Mouse (Mus musculus) gastrocnemius, postnatal 36 days (tissue): ENCODE measurements around the gene Snrnp70. TPM values are rescaled to one million over a fixed set of nuclear protein-coding genes. Genes with fewer than 3 reads are reported as not detected.
A peak's percentile ranks its signal among the peaks of the same experiment; 100 is the strongest.
"Not testable (repeated sequence)": the region's sequence is repeated elsewhere in the genome, so short reads cannot be mapped to it uniquely, and the experiment has no call there.

ENCODE experiments used
- DNase-seq, 2 experiments: peaks; one replicate each; pipeline ENCODE4 v3.0.0; 2022
- intact Hi-C: fragments of 180-260 bp; cut with DNase I; formaldehyde crosslinking; loops from one replicate; pipeline ENCODE4 v1.15.1; 2025
- total RNA-seq, 2 experiments: library from RNA; stranded (reverse); gene quantifications; 2 replicates each; pipeline ENCODE4 v1.2.3; 2021

The Snrnp70 gene
- total RNA-seq, 2 experiments from 2014 or later: 70.2 to 84.1 TPM

GRCm38 (mm10) chr7:45413113-45413863, 17.7 kb upstream of the Snrnp70 start, which contains the start of gene Ntf5:
Gene Ntf5, plus strand, starts transcription at chr7:45413695.
- DNase-seq: no peak
- intact Hi-C loops: no loop called here

GRCm38 (mm10) chr7:45412421-45412820, 16.9 kb upstream of the Snrnp70 start:
- DNase-seq: peak in 1 of 2 experiments; percentile 40

GRCm38 (mm10) chr7:45409497-45410163, 14.1 kb upstream of the Snrnp70 start:
- no peak for DNase-seq

More at GRCm38 (mm10) chr7:45412421-45412820, 16.9 kb upstream of the Snrnp70 start:
- intact Hi-C loops: no loop called here

GRCm38 (mm10) chr7:45408949-45409348, 13.4 kb upstream of the Snrnp70 start:
- intact Hi-C loops: no loop called here

More at GRCm38 (mm10) chr7:45409497-45410163, 14.1 kb upstream of the Snrnp70 start:
- intact Hi-C loops: no loop called here

GRCm38 (mm10) chr7:45408351-45408750, 12.8 kb upstream of the Snrnp70 start:
- intact Hi-C loops: no loop called here
- DNase-seq: no peak

More at GRCm38 (mm10) chr7:45408949-45409348, 13.4 kb upstream of the Snrnp70 start:
- no peak for DNase-seq

GRCm38 (mm10) chr7:45407836-45408235, 12.3 kb upstream of the Snrnp70 start:
- intact Hi-C loops: no loop called here
- no peak for DNase-seq

GRCm38 (mm10) chr7:45406157-45407156, 10.9 kb upstream of the Snrnp70 start:
- DNase-seq: peak; percentile 67 to 72
- intact Hi-C loops: loop anchor here (1.0 kb wide), 1 partner anchor 32 kb away; the partner anchor contains the start of gene Ruvbl2

GRCm38 (mm10) chr7:45405091-45406075, 9.8 kb upstream of the Snrnp70 start, which contains the start of gene Kcna7:
Gene Kcna7, plus strand, starts transcription at chr7:45405653.
- intact Hi-C loops: loop anchor here (1.0 kb wide), 1 partner anchor 33 kb away; the partner anchor contains the start of gene Ruvbl2

GRCm38 (mm10) chr7:45403532-45404261, 8.2 kb upstream of the Snrnp70 start:
- intact Hi-C loops: no loop called here

More at GRCm38 (mm10) chr7:45405091-45406075, 9.8 kb upstream of the Snrnp70 start, which contains the start of gene Kcna7:
- DNase-seq: peak; percentile 74 to 80

GRCm38 (mm10) chr7:45401521-45402085, 6.1 kb upstream of the Snrnp70 start:
- no peak for DNase-seq
- intact Hi-C loops: no loop called here

More at GRCm38 (mm10) chr7:45403532-45404261, 8.2 kb upstream of the Snrnp70 start:
- DNase-seq: peak in 1 of 2 experiments; percentile 57

- intact Hi-C loops: loop anchor here (5.0 kb wide), 1 partner anchor 94 kb away; no protein-coding TSS in a partner anchor
- no peak for DNase-seq
Observed at GRCm38 (mm10) chr7:45396787-45397186, 1.2 kb upstream of the Snrnp70 start.

GRCm38 (mm10) chr7:45396337-45396775, 814 bp upstream of the Snrnp70 start:
- DNase-seq: not testable (repeated sequence)
- intact Hi-C loops: loop anchor here (5.0 kb wide), 1 partner anchor 94 kb away; no protein-coding TSS in a partner anchor

GRCm38 (mm10) chr7:45395129-45395541, 407 bp downstream of the Snrnp70 start:
- peak in 1 of 2 experiments; percentile 32 for DNase-seq
- intact Hi-C loops: loop anchor here (5.0 kb wide), 1 partner anchor 93 kb away; no protein-coding TSS in a partner anchor

GRCm38 (mm10) chr7:45386077-45386476, 9.5 kb downstream of the Snrnp70 start:
- no peak for DNase-seq
- intact Hi-C loops: loop anchor here (5.0 kb wide), 1 partner anchor 79 kb away; no protein-coding TSS in a partner anchor

GRCm38 (mm10) chr7:45376057-45376456, 19.5 kb downstream of the Snrnp70 start:
- intact Hi-C loops: no loop called here

GRCm38 (mm10) chr7:45374620-45375019, 20.9 kb downstream of the Snrnp70 start:
- intact Hi-C loops: no loop called here
- DNase-seq: no peak

More at GRCm38 (mm10) chr7:45376057-45376456, 19.5 kb downstream of the Snrnp70 start:
- DNase-seq: no peak

- intact Hi-C loops: no loop called here
- no peak for DNase-seq
Observed at GRCm38 (mm10) chr7:45372371-45372770, 23.2 kb downstream of the Snrnp70 start.
